ENCODE assay signal across 1 mouse cellular context in the genomic region with DNA sequence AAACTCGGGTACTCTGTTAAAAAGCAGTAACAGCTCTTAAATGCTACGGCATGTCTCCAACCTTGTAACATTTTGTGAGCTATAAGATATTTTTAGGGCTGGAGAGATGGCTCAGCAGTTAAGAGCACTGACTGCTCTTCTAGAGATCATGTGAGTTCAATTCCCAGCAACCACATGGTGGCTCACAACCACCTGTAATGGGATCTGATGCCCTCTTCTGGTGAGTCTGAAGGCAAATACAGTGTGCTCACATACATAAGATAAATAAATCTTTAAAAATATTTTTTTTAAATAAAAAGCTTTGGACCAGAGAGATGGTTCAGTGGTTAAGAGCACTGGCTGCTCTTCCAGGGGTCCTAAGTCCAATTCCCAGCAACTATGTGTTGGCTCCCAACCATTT.
TF ChIP-seq lines count a peak whose summit lies in the region.

No protein-coding gene starts in this region.

TF ChIP-seq in CH12.LX, 34 proteins besides CTCF, POLR2A, EP300 and RAD21 (continued from another document):
- peak; percentile 13; the same call in 1 of the 2 replicates for TF ChIP-seq SMC3 (IDR thresholded peaks at IDR 0.05; ENCODE audit: low read depth, low read length)
- no peak for TF ChIP-seq E2F4 (IDR thresholded peaks at IDR 0.05; ENCODE audit: insufficient replicate concordance, low read depth, low read length)
- 0 out of 2 replicates have a peak, but pooled peaks have one; percentile 16 for TF ChIP-seq BHLHE40 (IDR thresholded peaks at IDR 0.05; ENCODE audit: low read depth, low read length)
- TF ChIP-seq MYC (IDR thresholded peaks at IDR 0.05; ENCODE audit: low read depth, low read length), result peak; percentile 76
